Mouse (Mus musculus): ENCODE measurements at regions not wholly inside any gene's neighbourhood (a gene's known extent, or its start where the extent isn't known, plus 50 kb on each side); places are given as distances from the start of the nearest gene placed in this dataset.

DNA sequence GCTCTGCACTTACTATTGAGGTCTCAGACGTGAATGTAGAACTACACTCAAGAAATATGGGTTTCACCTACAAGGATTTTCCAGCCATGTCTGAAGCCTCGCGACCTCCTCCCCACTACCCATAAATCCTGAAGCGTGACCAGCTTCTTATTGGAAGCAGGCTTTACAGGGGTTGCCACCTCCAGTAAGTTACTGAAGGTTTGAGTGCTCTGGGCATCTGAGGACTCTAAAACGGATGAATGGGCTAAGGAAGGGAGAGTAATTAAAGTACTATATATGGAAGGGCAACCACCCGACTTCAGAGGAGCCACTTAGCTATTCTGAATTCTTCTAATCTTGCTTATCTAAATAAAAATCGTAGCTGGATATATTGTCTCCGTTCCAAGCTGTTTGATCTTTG is 136.1 kb upstream of the Hmga2 start:
- TF ChIP-seq CTCF (IDR thresholded peaks at IDR 0.05; ENCODE audit: low read depth, low read length) (no peak), POLR2A (IDR thresholded peaks at IDR 0.05; ENCODE audit: borderline replicate concordance, low read depth, low read length) (no peak)
